Mouse (Mus musculus): ENCODE results near the gene Mtg2. TPM values are rescaled to one million over a fixed set of nuclear protein-coding genes. Genes with fewer than 3 reads are reported as not detected.

Gene Mtg2
- polyA plus RNA-seq, 1 experiment from 2014 or later: 37.6 TPM

GRCm38 (mm10) chr2:180090285-180090684 is 19.9 kb downstream of the Mtg2 start:
- ATAC-seq (ENCODE audit: low FRiP score): no peak
- peaks cover 6% of the 10 kb centered on the region; the same call in 1 of the 2 replicates for H3K4me1 ChIP-seq
- H3K4me2 ChIP-seq: no peak overlapping the region
- peaks cover 8% of the 10 kb centered on the region for H3K36me3 ChIP-seq
- no peaks in the 10 kb centered on the region for H3K9me3 ChIP-seq (replicated peaks)
- 74% methylated on average over 11 of the region's 11 CpGs for WGBS
- H3K27ac ChIP-seq (replicated peaks): no peak overlapping the region
- H3K9ac ChIP-seq (replicated peaks): no peak overlapping the region
- no peak overlapping the region for H3K4me3 ChIP-seq (replicated peaks)
- H3K27me3 ChIP-seq (replicated peaks): no peaks in the 10 kb centered on the region

GRCm38 (mm10) chr2:180095711-180096110 is 25.3 kb downstream of the Mtg2 start:
- Histone ChIP-seq H3K4me3 (replicated peaks) (no peak overlapping the region), H3K4me2 (no peak overlapping the region), H3K9me3 (replicated peaks) (no peaks in the 10 kb centered on the region), H3K9ac (replicated peaks) (no peak overlapping the region), H3K36me3 (no peaks in the 10 kb centered on the region), H3K27me3 (replicated peaks) (peaks cover 27% of the 10 kb centered on the region), H3K27ac (replicated peaks) (no peak overlapping the region), H3K4me1 (peaks cover 9% of the 10 kb centered on the region)
- no peak for ATAC-seq (ENCODE audit: low FRiP score)
- 26% methylated on average over 5 of the region's 5 CpGs for WGBS

- peaks cover 45% of the 10 kb centered on the region for H3K27me3 ChIP-seq (replicated peaks)
- no peak overlapping the region for H3K4me3 ChIP-seq (replicated peaks)
- H3K9ac ChIP-seq (replicated peaks): no peak overlapping the region
- H3K9me3 ChIP-seq (replicated peaks): no peaks in the 10 kb centered on the region
- H3K4me2 ChIP-seq: no peak overlapping the region
- no peaks in the 10 kb centered on the region for H3K36me3 ChIP-seq
- peaks cover 10% of the 10 kb centered on the region for H3K4me1 ChIP-seq
- WGBS: 39% methylated on average over 3 of the region's 3 CpGs
- ATAC-seq (ENCODE audit: low FRiP score): peak; percentile 39; the same call in 1 of the 2 replicates
- H3K27ac ChIP-seq (replicated peaks): no peak overlapping the region
Measured at GRCm38 (mm10) chr2:180097585-180097984, 27.2 kb downstream of the Mtg2 start.

GRCm38 (mm10) chr2:180098167-180098566 is 27.8 kb downstream of the Mtg2 start:
- ATAC-seq (ENCODE audit: low FRiP score): no peak
- Histone ChIP-seq H3K27me3 (replicated peaks) (peaks cover 51% of the 10 kb centered on the region), H3K4me1 (peaks cover 16% of the 10 kb centered on the region), H3K27ac (replicated peaks) (no peak overlapping the region), H3K4me2 (no peak overlapping the region), H3K9me3 (replicated peaks) (no peaks in the 10 kb centered on the region), H3K36me3 (no peaks in the 10 kb centered on the region), H3K4me3 (replicated peaks) (no peak overlapping the region), H3K9ac (replicated peaks) (no peak overlapping the region)
- WGBS: 44% methylated on average over 5 of the region's 5 CpGs

GRCm38 (mm10) chr2:180099529-180099928 is 29.1 kb downstream of the Mtg2 start:
- Histone ChIP-seq H3K9me3 (replicated peaks) (no peaks in the 10 kb centered on the region), H3K4me3 (replicated peaks) (no peak overlapping the region), H3K4me1 (peaks cover 29% of the 10 kb centered on the region), H3K27ac (replicated peaks) (no peak overlapping the region), H3K27me3 (replicated peaks) (peaks cover 62% of the 10 kb centered on the region), H3K9ac (replicated peaks) (no peak overlapping the region), H3K4me2 (peak overlapping the region; percentile 35), H3K36me3 (no peaks in the 10 kb centered on the region)
- 9% methylated on average over 15 of the region's 15 CpGs for WGBS
- no peak for ATAC-seq (ENCODE audit: low FRiP score)

GRCm38 (mm10) chr2:180103151-180103977 is 33.0 kb downstream of the Mtg2 start:
- peaks cover 66% of the 10 kb centered on the region for H3K27me3 ChIP-seq (replicated peaks)
- H3K4me1 ChIP-seq: peaks cover 35% of the 10 kb centered on the region
- ATAC-seq (ENCODE audit: low FRiP score): no peak
- H3K36me3 ChIP-seq: no peaks in the 10 kb centered on the region
- peak overlapping the region; percentile 47 for H3K9ac ChIP-seq (replicated peaks)
- peak overlapping the region; percentile 96 for H3K4me2 ChIP-seq
- WGBS: under 1% methylated on average over 56 of the region's 57 CpGs
- no peak overlapping the region for H3K27ac ChIP-seq (replicated peaks)
- H3K4me3 ChIP-seq (replicated peaks): peak overlapping the region; percentile 57
- H3K9me3 ChIP-seq (replicated peaks): no peaks in the 10 kb centered on the region

GRCm38 (mm10) chr2:180103978-180104658 is 33.7 kb downstream of the Mtg2 start, which contains the start of gene Hrh3:
Gene Hrh3 (minus strand): TSS chr2:180104488.
- H3K27me3 ChIP-seq (replicated peaks): peaks cover 62% of the 10 kb centered on the region
- peaks cover 35% of the 10 kb centered on the region for H3K4me1 ChIP-seq
- peak within 1 kb of the TSS; percentile 96 for H3K4me2 ChIP-seq
- H3K27ac ChIP-seq (replicated peaks): no peak within 1 kb of the TSS
- peak within 1 kb of the TSS; percentile 47 for H3K9ac ChIP-seq (replicated peaks)
- H3K4me3 ChIP-seq (replicated peaks): peak within 1 kb of the TSS; percentile 57
- ATAC-seq (ENCODE audit: low FRiP score): peak; percentile 82
- WGBS: under 1% methylated on average over 67 of the region's 87 CpGs
- H3K9me3 ChIP-seq (replicated peaks): no peaks in the 10 kb centered on the region
- H3K36me3 ChIP-seq: no peaks in the 10 kb centered on the region

- ATAC-seq (ENCODE audit: low FRiP score): no peak
- Histone ChIP-seq H3K9ac (replicated peaks) (peak overlapping the region; percentile 47; the same call in 1 of the 2 replicates), H3K4me2 (peak overlapping the region; percentile 96), H3K4me1 (peaks cover 30% of the 10 kb centered on the region), H3K9me3 (replicated peaks) (no peaks in the 10 kb centered on the region), H3K27me3 (replicated peaks) (peaks cover 57% of the 10 kb centered on the region), H3K36me3 (no peaks in the 10 kb centered on the region), H3K4me3 (replicated peaks) (peak overlapping the region; percentile 57), H3K27ac (replicated peaks) (no peak overlapping the region)
- 14% methylated on average over 24 of the region's 24 CpGs for WGBS
Measured at GRCm38 (mm10) chr2:180104659-180105377, 34.4 kb downstream of the Mtg2 start.

- peaks cover 49% of the 10 kb centered on the region for H3K27me3 ChIP-seq (replicated peaks)
- no peaks in the 10 kb centered on the region for H3K36me3 ChIP-seq
- H3K9me3 ChIP-seq (replicated peaks): no peaks in the 10 kb centered on the region
- no peak overlapping the region for H3K4me2 ChIP-seq
- no peak overlapping the region for H3K27ac ChIP-seq (replicated peaks)
- 35% methylated on average over 8 of the region's 8 CpGs for WGBS
- no peak overlapping the region for H3K9ac ChIP-seq (replicated peaks)
- ATAC-seq (ENCODE audit: low FRiP score): no peak
- H3K4me1 ChIP-seq: peaks cover 26% of the 10 kb centered on the region
- H3K4me3 ChIP-seq (replicated peaks): 0 out of 2 replicates have a peak overlapping the region, but pooled peaks have one; percentile 0
Measured at GRCm38 (mm10) chr2:180105441-180106190, 35.2 kb downstream of the Mtg2 start.

GRCm38 (mm10) chr2:180107081-180107480 is 36.7 kb downstream of the Mtg2 start:
- no peak for ATAC-seq (ENCODE audit: low FRiP score)
- H3K9ac ChIP-seq (replicated peaks): no peak overlapping the region
- WGBS: 68% methylated on average over 4 of the region's 4 CpGs

GRCm38 (mm10) chr2:180108285-180108684 is 37.9 kb downstream of the Mtg2 start:
- no peak for ATAC-seq (ENCODE audit: low FRiP score)
- no peak overlapping the region for H3K4me3 ChIP-seq (replicated peaks)
- H3K9ac ChIP-seq (replicated peaks): no peak overlapping the region
- H3K27ac ChIP-seq (replicated peaks): no peak overlapping the region
- H3K9me3 ChIP-seq (replicated peaks): no peaks in the 10 kb centered on the region
- WGBS: 66% methylated on average over 6 of the region's 6 CpGs
- H3K36me3 ChIP-seq: no peaks in the 10 kb centered on the region
- peaks cover 24% of the 10 kb centered on the region for H3K27me3 ChIP-seq (replicated peaks)
- H3K4me1 ChIP-seq: peaks cover 18% of the 10 kb centered on the region
- no peak overlapping the region for H3K4me2 ChIP-seq

More at GRCm38 (mm10) chr2:180107081-180107480, 36.7 kb downstream of the Mtg2 start:
- H3K27me3 ChIP-seq (replicated peaks): peaks cover 34% of the 10 kb centered on the region
- no peaks in the 10 kb centered on the region for H3K9me3 ChIP-seq (replicated peaks)
- H3K27ac ChIP-seq (replicated peaks): no peak overlapping the region
- no peak overlapping the region for H3K4me2 ChIP-seq
- peaks cover 26% of the 10 kb centered on the region for H3K4me1 ChIP-seq
- H3K4me3 ChIP-seq (replicated peaks): no peak overlapping the region
- no peaks in the 10 kb centered on the region for H3K36me3 ChIP-seq
